Mouse (Mus musculus): Measurements from ENCODE around the gene Taok3.
"Not testable (repeated sequence)": the region's sequence is repeated elsewhere in the genome, so short reads cannot be mapped to it uniquely, and the experiment has no call there.

Gene Taok3

GRCm38 (mm10) chr5:117263566-117263965, 143.6 kb downstream of the Taok3 start:
- no peak for DNase-seq (ENCODE audit: low spot score in 2 of 2)

GRCm38 (mm10) chr5:117264701-117265100, 144.8 kb downstream of the Taok3 start:
- no peak for DNase-seq (ENCODE audit: low spot score in 2 of 2)

DNA sequence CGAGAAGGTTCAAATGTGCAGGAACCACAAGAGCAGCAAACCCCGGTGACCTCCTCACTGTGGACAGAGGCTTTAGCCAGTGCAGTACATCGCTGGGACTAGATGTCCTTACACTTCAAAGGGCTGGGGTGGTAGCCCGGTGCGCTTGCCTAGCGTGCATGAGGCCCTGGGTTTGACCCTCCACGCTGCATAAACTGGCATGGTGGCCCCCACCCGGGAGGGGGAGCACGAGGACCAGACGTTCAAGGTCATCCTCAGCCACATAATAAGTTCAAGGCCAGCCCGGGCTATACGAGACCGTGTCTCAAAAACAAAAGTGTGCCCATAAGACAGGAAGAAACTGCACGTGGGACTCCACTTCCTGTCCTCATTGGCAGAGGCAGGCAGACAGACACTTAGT, 148.0 kb downstream of the Taok3 start:
- no peak for DNase-seq (ENCODE audit: low spot score in 2 of 2)

DNA sequence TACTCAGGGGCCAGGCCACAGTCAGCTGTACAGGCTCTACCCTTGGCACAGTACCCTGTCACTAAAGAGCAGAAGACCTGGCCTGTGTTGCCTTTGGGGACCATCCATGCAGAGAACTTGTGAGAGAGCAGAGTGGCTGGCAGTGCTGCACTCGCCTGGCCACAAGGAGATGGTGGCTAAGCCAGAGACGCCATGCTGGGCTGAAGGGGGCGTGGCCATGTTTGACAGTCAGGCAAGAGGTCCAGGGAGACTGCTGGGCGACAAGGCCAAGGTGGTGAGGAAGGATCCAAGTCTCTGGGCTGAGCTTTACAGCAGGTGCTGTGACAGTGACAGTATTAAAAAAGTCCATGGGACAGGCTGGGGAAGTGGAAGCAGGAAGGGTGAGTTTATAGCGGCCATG, 148.8 kb downstream of the Taok3 start:
- no peak for DNase-seq (ENCODE audit: low spot score in 2 of 2)

- no peak for DNase-seq (ENCODE audit: low spot score in 2 of 2)
Measured at GRCm38 (mm10) chr5:117269395-117269794, 149.5 kb downstream of the Taok3 start.

DNA sequence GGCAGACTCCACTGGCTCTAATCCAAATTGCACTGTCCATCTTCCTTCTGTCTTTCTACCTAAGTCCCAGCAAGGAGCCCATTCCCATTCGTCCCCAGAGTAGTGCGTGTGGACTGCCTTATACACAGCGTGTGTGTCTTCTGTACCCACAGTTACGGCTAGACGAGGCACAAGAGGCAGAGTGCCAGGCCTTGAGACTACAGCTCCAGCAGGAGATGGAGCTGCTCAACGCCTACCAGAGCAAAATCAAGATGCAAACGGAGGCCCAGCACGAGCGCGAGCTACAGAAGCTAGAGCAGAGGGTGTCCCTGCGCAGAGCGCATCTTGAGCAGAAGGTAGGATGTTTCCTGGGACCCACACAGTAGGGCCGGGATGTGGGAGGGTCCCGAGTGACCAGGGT, 152.0 kb downstream of the Taok3 start:
- no peak for DNase-seq (ENCODE audit: low spot score in 2 of 2)

DNA sequence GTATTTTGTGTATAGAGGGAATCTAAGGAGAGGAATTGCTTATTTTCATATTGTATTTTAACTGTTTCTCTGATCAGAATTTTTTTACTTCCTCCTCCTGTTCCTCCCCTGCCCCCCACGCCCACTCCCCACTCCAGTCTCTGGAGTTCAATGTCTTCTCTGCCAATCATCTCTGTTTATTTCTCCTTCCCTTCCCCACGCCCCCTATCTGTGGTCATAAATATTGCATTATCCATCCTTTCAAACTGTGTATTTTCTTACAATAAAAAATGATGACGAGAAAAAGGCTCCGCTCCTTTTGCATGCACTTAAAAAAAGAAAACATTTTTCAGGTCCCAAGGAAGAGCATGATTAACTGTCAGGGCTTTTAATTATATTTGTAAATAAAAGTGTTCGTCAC, 154.9 kb downstream of the Taok3 start:
- no peak for DNase-seq (ENCODE audit: low spot score in 2 of 2)

DNA sequence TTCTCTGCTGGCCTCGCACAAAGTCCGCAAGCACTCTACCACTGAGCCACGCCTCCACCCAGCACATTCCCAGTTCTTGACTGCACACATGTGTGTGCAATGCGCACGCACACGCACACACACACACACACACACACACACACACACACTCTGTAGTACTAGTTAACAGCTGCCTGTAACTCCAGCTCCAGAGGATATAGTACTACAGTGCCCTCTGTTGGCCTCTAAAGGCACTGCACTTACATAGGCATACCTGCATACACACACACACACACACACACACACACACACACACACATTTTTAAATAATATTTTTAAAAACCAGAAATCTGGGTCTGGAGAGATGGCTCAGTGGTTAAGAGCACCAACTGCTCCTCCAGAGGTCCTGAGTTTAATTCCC, 157.9 kb downstream of the Taok3 start:
- DNase-seq (ENCODE audit: low spot score in 2 of 2), result no peak

- no peak for DNase-seq (ENCODE audit: low spot score in 2 of 2)
Measured at GRCm38 (mm10) chr5:117278809-117279668, 159.1 kb downstream of the Taok3 start.

- DNase-seq (ENCODE audit: low spot score in 2 of 2), result no peak
Measured at GRCm38 (mm10) chr5:117279669-117280050, 159.7 kb downstream of the Taok3 start.

GRCm38 (mm10) chr5:117281536-117281935, 161.6 kb downstream of the Taok3 start:
- DNase-seq (ENCODE audit: low spot score in 2 of 2), result no peak

DNA sequence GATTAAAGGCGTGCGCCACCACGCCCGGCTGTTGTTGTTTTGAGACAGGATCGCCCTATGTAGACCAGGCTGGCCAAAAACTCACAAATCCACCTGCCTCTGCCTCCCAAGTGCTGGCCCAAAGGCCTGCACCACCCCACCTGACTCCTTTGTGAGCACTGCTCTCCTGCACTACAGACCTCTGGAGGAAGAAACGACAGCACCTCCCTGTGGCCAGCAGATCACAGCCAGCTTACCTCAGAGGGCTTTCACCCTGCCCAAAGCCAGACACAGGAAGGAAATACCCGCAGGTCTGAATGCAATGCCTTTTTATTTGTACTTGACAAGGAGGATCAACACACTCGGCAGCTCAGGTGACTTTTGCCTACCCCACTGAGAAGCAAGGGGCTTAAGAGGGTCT, 162.4 kb downstream of the Taok3 start:
- DNase-seq (ENCODE audit: low spot score in 2 of 2), result no peak

DNA sequence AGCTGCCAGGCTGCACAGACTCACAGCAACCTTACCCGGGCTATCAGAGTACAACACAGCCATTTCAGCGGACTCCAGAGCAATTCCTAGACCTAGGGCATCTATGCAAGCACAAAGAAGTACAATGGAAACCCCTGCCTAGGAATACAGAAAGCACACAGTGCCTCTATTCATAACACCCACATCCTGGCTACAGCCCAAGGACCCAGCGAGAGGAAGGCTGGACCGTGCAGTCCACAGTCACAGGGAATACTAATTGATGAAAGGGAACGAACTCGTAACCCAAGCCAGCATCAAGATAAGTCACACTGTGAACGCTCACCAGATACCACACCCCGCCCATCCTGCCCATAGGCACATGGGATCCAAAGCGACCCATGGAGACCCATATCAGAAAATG, 164.1 kb downstream of the Taok3 start:
- DNase-seq (ENCODE audit: low spot score in 2 of 2), result no peak

- no peak for DNase-seq (ENCODE audit: low spot score in 2 of 2)
Measured at GRCm38 (mm10) chr5:117284682-117285081, 164.8 kb downstream of the Taok3 start.

DNA sequence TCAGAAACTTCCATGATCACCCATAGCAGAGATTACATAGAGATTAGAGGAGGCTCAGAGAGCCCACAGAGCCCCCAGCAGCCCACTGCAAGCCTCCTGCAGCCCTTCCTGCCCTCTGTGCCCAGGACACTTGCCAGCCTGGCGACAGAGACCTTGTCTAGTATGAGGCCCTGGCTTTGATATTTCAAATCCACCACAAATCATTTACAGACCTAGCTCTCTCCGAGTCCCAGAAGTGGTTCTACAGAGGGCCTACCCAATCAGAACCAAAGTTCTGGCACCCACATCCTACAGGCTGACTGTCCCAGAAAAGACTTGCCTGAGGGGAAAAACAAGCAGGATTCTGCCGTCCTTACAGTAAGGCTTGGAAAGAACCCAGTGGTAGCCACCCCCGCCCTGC, 165.3 kb downstream of the Taok3 start:
- DNase-seq (ENCODE audit: low spot score in 2 of 2), result no peak

GRCm38 (mm10) chr5:117286286-117286685, 166.4 kb downstream of the Taok3 start:
- no peak for DNase-seq (ENCODE audit: low spot score in 2 of 2)

GRCm38 (mm10) chr5:117286831-117287822, 167.2 kb downstream of the Taok3 start, which contains the start of gene Pebp1:
Gene Pebp1 (minus strand): TSS chr5:117287625.
- DNase-seq (ENCODE audit: low spot score in 2 of 2), result peak; percentile 94

GRCm38 (mm10) chr5:117289646-117290045, 169.7 kb downstream of the Taok3 start:
- DNase-seq (ENCODE audit: low spot score in 2 of 2), result no peak

- DNase-seq (ENCODE audit: low spot score in 2 of 2), result no peak
Measured at GRCm38 (mm10) chr5:117290081-117290480, 170.2 kb downstream of the Taok3 start.

DNA sequence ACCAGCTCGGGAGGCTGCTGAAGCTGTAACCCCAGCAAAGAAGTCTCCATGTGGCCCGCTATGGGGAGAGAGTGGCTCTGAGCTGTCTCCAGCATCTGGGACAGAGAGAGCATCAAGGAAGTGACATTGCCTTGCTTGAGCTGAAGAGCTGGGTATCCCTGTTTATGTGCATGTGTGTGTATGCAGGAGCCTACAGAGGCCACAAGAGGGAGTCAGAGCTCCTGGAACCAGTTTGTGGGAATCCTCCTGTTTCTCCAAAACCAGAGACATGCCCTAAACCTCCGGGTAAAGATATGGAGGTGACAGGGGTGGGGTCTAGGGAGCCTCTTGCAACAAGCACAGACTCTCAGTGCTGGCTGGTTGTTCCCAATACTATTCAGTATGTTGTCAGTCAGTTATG, 171.4 kb downstream of the Taok3 start:
- no peak for DNase-seq (ENCODE audit: low spot score in 2 of 2)

GRCm38 (mm10) chr5:117292547-117292946, 172.6 kb downstream of the Taok3 start:
- DNase-seq (ENCODE audit: low spot score in 2 of 2), result no peak

DNA sequence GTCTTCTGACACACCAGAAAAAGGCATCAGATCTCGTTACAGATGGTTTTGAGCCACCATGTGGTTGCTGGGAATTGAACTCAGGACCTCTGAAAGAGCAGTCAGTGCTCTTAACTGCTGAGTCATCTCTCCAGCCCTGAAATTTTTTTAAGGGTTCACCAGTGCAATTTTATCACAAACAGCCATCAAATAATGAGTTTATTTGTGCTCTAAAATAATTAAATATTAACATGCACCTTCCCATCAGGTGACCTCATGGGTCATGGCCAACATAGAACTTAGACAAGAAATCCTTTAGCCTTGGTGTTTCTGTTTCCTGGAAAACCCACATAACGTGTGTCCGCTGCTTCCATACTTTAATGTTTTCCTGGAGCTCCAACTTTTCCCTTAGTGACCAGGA, 173.8 kb downstream of the Taok3 start:
- DNase-seq (ENCODE audit: low spot score in 2 of 2), result not testable (repeated sequence)

DNA sequence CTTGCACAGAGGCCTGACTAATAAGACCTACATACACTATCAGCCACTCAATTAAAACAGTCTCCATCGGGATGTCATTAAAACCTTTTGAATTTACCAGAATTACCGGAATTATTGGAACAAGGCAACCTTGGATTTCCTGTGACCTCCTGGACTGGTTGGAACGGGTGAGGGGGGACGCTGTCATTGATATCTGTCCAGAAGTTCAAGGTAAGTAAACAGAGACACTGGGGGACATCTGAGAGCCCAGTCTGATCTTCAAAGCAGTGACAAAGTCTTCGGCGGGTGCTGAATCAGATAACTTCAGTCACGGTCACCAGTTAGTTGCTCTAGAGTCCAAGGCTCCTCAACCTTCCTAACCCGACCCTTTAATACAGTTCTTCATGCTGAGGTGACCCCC, 175.1 kb downstream of the Taok3 start:
- no peak for DNase-seq (ENCODE audit: low spot score in 2 of 2)

Data from natural killer cell, adult 2 months (primary cell).